Mouse (Mus musculus) CH12.LX (cell line): ENCODE data around the gene Scamp5. TPM values are rescaled to one million over a fixed set of nuclear protein-coding genes. Genes with fewer than 3 reads are reported as not detected.

ENCODE experiments used
- DNase-seq: peaks from one replicate; pipeline ENCODE4 v3.0.0-alpha.2; 2013; ENCODE audit errors: extremely low read depth
- H3K27ac ChIP-seq: 2 replicates; pipeline ENCODE4 v1.5.1; 2012; ENCODE audit warnings: low read depth, mild to moderate bottlenecking, control low read depth, moderate library complexity; ENCODE audit not compliant: insufficient read depth
- H3K27me3 ChIP-seq: replicated peaks from 2 replicates; pipeline ENCODE3; 2012; ENCODE audit warnings: inconsistent platforms
- H3K36me3 ChIP-seq, 2 experiments: replicated peaks in 1 of 2; 2 replicates each; pipeline versions ENCODE3 to v1.6.1; 2012; ENCODE audit warnings: inconsistent platforms in 1 of 2, low read length in 1 of 2, mild to moderate bottlenecking in 1 of 2, mixed read lengths in 1 of 2, moderate library complexity in 1 of 2; ENCODE audit not compliant: control insufficient read depth in 1 of 2, insufficient read depth in 1 of 2
- H3K4me1 ChIP-seq, 2 experiments: 2 replicates each; pipeline ENCODE4 v1.6.1; 2012; ENCODE audit warnings: inconsistent platforms in 1 of 2, moderate library complexity in 1 of 2; ENCODE audit not compliant: insufficient read depth in 2 of 2, control insufficient read depth in 1 of 2
- H3K4me2 ChIP-seq: 2 replicates; pipeline ENCODE4 v1.6.1; 2012; ENCODE audit warnings: low read depth, mild to moderate bottlenecking, control low read depth; ENCODE audit not compliant: poor library complexity, insufficient read depth, severe bottlenecking
- H3K4me3 ChIP-seq, 3 experiments: fragments of 150-350 bp in 1 of 3; sonication (generic) in 1 of 3; replicated peaks in 1 of 3; 2 replicates each; pipeline versions ENCODE3 to v1.5.1; 2011 to 2012; ENCODE audit warnings: low read depth in 2 of 3, low read length in 2 of 3, mild to moderate bottlenecking in 2 of 3, moderate library complexity in 2 of 3, control low read depth in 1 of 3, improper control_type of control experiment in 1 of 3, inconsistent platforms in 1 of 3, mixed read lengths in 1 of 3; ENCODE audit not compliant: poor library complexity in 1 of 3
- H3K79me2 ChIP-seq: replicated peaks from 2 replicates; pipeline ENCODE4 v1.6.1; 2012; ENCODE audit warnings: mild to moderate bottlenecking, moderate library complexity; ENCODE audit not compliant: control insufficient read depth, poor library complexity, insufficient read depth, severe bottlenecking; ENCODE audit errors: extremely low read depth
- H3K9ac ChIP-seq: 2 replicates; pipeline ENCODE4 v1.6.1; 2012; ENCODE audit warnings: low read depth, mild to moderate bottlenecking, control low read depth, moderate library complexity; ENCODE audit not compliant: insufficient read depth
- H3K9me3 ChIP-seq: replicated peaks from 2 replicates; pipeline ENCODE3; 2012; ENCODE audit warnings: low read length, inconsistent platforms, mixed read lengths
- BHLHE40 ChIP-seq: IDR thresholded peaks from 2 replicates; pipeline ENCODE4 v1.6.1; 2011; ENCODE audit warnings: mild to moderate bottlenecking, low read depth, low read length, improper control_type of control experiment
- CTCF ChIP-seq, 2 experiments: IDR thresholded peaks in 1 of 2; conservative IDR thresholded peaks in 1 of 2; 2 replicates each; pipeline ENCODE4 v1.5.1; 2011 to 2012; ENCODE audit warnings: low read depth in 2 of 2, low read length in 2 of 2, improper control_type of control experiment in 1 of 2, inconsistent platforms in 1 of 2, mild to moderate bottlenecking in 1 of 2, moderate library complexity in 1 of 2
- ELF1 ChIP-seq: IDR thresholded peaks from 2 replicates; pipeline ENCODE4 v1.6.1; 2014; ENCODE audit warnings: low read depth, mild to moderate bottlenecking, inconsistent platforms, low read length, improper control_type of control experiment
- EP300 ChIP-seq: IDR thresholded peaks from 2 replicates; pipeline ENCODE4 v1.6.1; 2011; ENCODE audit warnings: low read length, improper control_type of control experiment
- HCFC1 ChIP-seq: IDR thresholded peaks from 2 replicates; pipeline ENCODE4 v1.6.1; 2012; ENCODE audit warnings: low read depth, mild to moderate bottlenecking, inconsistent platforms, low read length, improper control_type of control experiment
- JUND ChIP-seq: conservative IDR thresholded peaks from 2 replicates; pipeline ENCODE4 v1.6.1; 2011; ENCODE audit warnings: low read depth, low read length, improper control_type of control experiment
- KAT2A ChIP-seq: IDR thresholded peaks from 2 replicates; pipeline ENCODE4 v1.6.1; 2012; ENCODE audit warnings: low read length, improper control_type of control experiment, inconsistent platforms; ENCODE audit not compliant: insufficient replicate concordance
- MAX ChIP-seq: IDR thresholded peaks from 2 replicates; pipeline ENCODE4 v1.6.1; 2011; ENCODE audit warnings: low read length, improper control_type of control experiment
- MAZ ChIP-seq: IDR thresholded peaks from 2 replicates; pipeline ENCODE4 v1.6.1; 2012; ENCODE audit warnings: low read depth, mild to moderate bottlenecking, inconsistent platforms, low read length, improper control_type of control experiment, moderate library complexity
- NELFE ChIP-seq: IDR thresholded peaks from 2 replicates; pipeline ENCODE4 v1.6.1; 2011; ENCODE audit warnings: low read depth, low read length, improper control_type of control experiment
- RAD21 ChIP-seq: IDR thresholded peaks from 2 replicates; pipeline ENCODE4 v1.6.1; 2011; ENCODE audit warnings: low read depth, mild to moderate bottlenecking, low read length, improper control_type of control experiment, moderate library complexity
- SMC3 ChIP-seq: IDR thresholded peaks from 2 replicates; pipeline ENCODE4 v1.6.1; 2011; ENCODE audit warnings: low read depth, low read length, improper control_type of control experiment
- UBTF ChIP-seq: IDR thresholded peaks from 2 replicates; pipeline ENCODE4 v1.6.1; 2012; ENCODE audit warnings: low read depth, mild to moderate bottlenecking, inconsistent platforms, low read length, improper control_type of control experiment, moderate library complexity
- ZC3H11A ChIP-seq: IDR thresholded peaks from 2 replicates; pipeline ENCODE4 v1.6.1; 2012; ENCODE audit warnings: low read depth, mild to moderate bottlenecking, inconsistent platforms, low read length, improper control_type of control experiment
- ZMIZ1 ChIP-seq: IDR thresholded peaks from 2 replicates; pipeline ENCODE4 v1.6.1; 2012; ENCODE audit warnings: low read depth, mild to moderate bottlenecking, inconsistent platforms, low read length, improper control_type of control experiment
- dilution Hi-C: fragments of 300-500 bp; cut with MboI; formaldehyde crosslinking; loops from 2 replicates; pipeline ENCODE4 v1.14.3; 2020; ENCODE audit warnings: low sequenced_read_pairs; ENCODE audit not compliant: extremely low pct_unique_long_range_greater_than_20kb, extremely low pct_ligation_motif_present
- in situ Hi-C: fragments of 300-500 bp; cut with MboI; formaldehyde crosslinking; loops from 3 replicates; pipeline ENCODE4 v1.14.3; 2019; ENCODE audit warnings: low sequenced_read_pairs, low pct_ligation_motif_present, low pct_unique_long_range_greater_than_20kb, mixed read lengths
- polyA plus RNA-seq: library from polyadenylated mRNA; unstranded; fragments of >175 nt; gene quantifications from 2 replicates; pipeline ENCODE4 v1.2.1, GENCODE M21; 2012; ENCODE audit warnings: low read depth; ENCODE audit not compliant: insufficient read length
- total RNA-seq, 2 experiments: library from RNA; depleted of rRNA; stranded (reverse); fragments of 300-350 nt in 1 of 2; fragments of >200 nt in 1 of 2; gene quantifications; 2 replicates each; pipeline ENCODE4 v1.2.3; 2012 to 2014

Scamp5 gene
- total and polyA plus RNA-seq, 3 experiments = 0.34 to 2.1 (median 0.99) TPM

GRCm38 (mm10) chr9:57517113-57517512 is 49.3 kb upstream of the Scamp5 start:
- TF ChIP-seq ELF1 (peak; percentile 23; the same call in 1 of the 2 replicates), HCFC1 (0 out of 2 replicates have a peak, but pooled peaks have one; percentile 14), UBTF (no peak), NELFE (peak; percentile 22; the same call in 1 of the 2 replicates), CTCF (conservative IDR thresholded peaks at IDR 0.05 in 1 of 2, IDR thresholded peaks at IDR 0.05 in 1 of 2; ENCODE audit: low read depth in 2 of 2, low read length in 2 of 2) (peak; percentile 79 to 89), SMC3 (peak; percentile 69), RAD21 (peak; percentile 74), ZC3H11A (no peak)
- Histone ChIP-seq H3K9ac (no peak overlapping the region), H3K4me1 (peaks cover 0 to 8% of the 10 kb centered on the region in 2 experiments; a peak in 1 of 4 replicates), H3K79me2 (peaks cover 7% of the 10 kb centered on the region), H3K36me3 (peaks cover 0 to 2% of the 10 kb centered on the region in 2 experiments), H3K4me3 (no peak overlapping the region), H3K27ac (no peak overlapping the region), H3K4me2 (no peak overlapping the region), H3K9me3 (no peaks in the 10 kb centered on the region), H3K27me3 (no peaks in the 10 kb centered on the region)
- dilution Hi-C loops (no loop called here), in situ Hi-C loops (no loop called here)
- DNase-seq = peak; percentile 78

GRCm38 (mm10) chr9:57510577-57510976 is 42.7 kb upstream of the Scamp5 start:
- TF ChIP-seq EP300 = no peak
- TF ChIP-seq RAD21 = no peak
- no peak for TF ChIP-seq ZMIZ1
- TF ChIP-seq KAT2A = no peak
- Histone ChIP-seq H3K4me3 (no peak overlapping the region), H3K27ac (no peak overlapping the region), H3K36me3 (peaks cover 0 to 5% of the 10 kb centered on the region in 2 experiments), H3K27me3 (no peaks in the 10 kb centered on the region), H3K4me1 (no peaks in the 10 kb centered on the region), H3K9me3 (no peaks in the 10 kb centered on the region), H3K9ac (no peak overlapping the region), H3K79me2 (no peaks in the 10 kb centered on the region), H3K4me2 (no peak overlapping the region)
- dilution Hi-C loops (no loop called here), in situ Hi-C loops (no loop called here)
- DNase-seq = no peak

GRCm38 (mm10) chr9:57505700-57506099 is 37.8 kb upstream of the Scamp5 start:
- no peaks in the 10 kb centered on the region for H3K27me3 ChIP-seq
- peaks cover 0 to 12% of the 10 kb centered on the region in 2 experiments for H3K36me3 ChIP-seq
- H3K79me2 ChIP-seq = no peaks in the 10 kb centered on the region
- no peak overlapping the region for H3K4me3 ChIP-seq
- no peak overlapping the region for H3K9ac ChIP-seq
- dilution Hi-C loops = no loop called here
- no peak for DNase-seq
- in situ Hi-C loops = loop anchor here (10.0 kb wide), 1 partner anchor 61 kb away; the partner anchor contains the start of gene Ppcdc
- H3K4me2 ChIP-seq = no peak overlapping the region
- no peak overlapping the region for H3K27ac ChIP-seq
- no peak for TF ChIP-seq JUND
- TF ChIP-seq MAZ = no peak
- no peak for TF ChIP-seq MAX
- TF ChIP-seq BHLHE40 = no peak
- peaks cover 0 to 3% of the 10 kb centered on the region in 2 experiments; a peak in 1 of 4 replicates for H3K4me1 ChIP-seq
- peaks cover 4% of the 10 kb centered on the region for H3K9me3 ChIP-seq
